Comparison of ENCODE assay signal across 8 mouse cellular contexts in the genomic region with DNA sequence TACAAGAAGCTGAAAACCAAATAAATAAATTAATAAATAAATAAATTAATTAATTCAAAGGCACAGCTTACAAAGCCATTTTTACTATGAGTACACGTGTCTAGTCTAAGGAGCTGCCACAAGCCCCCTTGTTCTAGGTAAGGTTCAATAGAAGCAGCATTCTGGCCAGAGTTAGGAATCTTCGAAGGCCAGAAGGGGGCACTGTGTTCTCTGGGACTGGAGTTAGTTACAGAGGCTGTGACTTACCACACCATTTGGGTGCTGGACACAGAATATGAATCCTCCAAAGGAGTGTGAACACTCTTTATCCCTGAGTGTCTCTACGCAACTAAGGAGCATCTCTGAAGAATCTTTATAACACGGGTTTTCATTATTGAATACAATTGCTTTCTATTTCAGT. TPM values are rescaled to one million over a fixed set of nuclear protein-coding genes. Genes with fewer than 3 reads are reported as not detected.
DNase-seq lines count a peak whose midpoint lies in the region; ATAC-seq and TF ChIP-seq lines count a peak whose summit lies in the region.
"Had no signal": no experiment of that assay in that cellular context is flagged by ENCODE, and none has a peak within 500 bp of the region (broad histone marks: within the 10 kb centered on the region; RNA-seq: fewer than 3 reads in every experiment).

No protein-coding gene starts in this region.

- H3K4me2 ChIP-seq in kidney, embryonic 15.5 days: no peak overlapping the region
- no peak overlapping the region for H3K4me2 ChIP-seq in liver, postnatal 0 days (ENCODE audit: low read depth, low read length)
- H3K4me2 ChIP-seq: liver, embryonic 15.5 days had no signal

- peak; percentile 24 for DNase-seq in kidney, adult 2 months
- DNase-seq in T-cell, adult 2 months (ENCODE audit: low spot score): peak; percentile 41
- DNase-seq in liver, postnatal 0 days: peak; percentile 40
- peak; percentile 79 for DNase-seq in thymus, postnatal 4 days
- DNase-seq in adrenal gland, adult 18-20 months (ENCODE audit: low spot score in 2 of 2): no peak

- H3K9me3 ChIP-seq in kidney, embryonic 15.5 days (replicated peaks): no peaks in the 10 kb centered on the region
- H3K9me3 ChIP-seq in E14TG2a.4 (ENCODE audit: low read length): no peaks in the 10 kb centered on the region
- no peaks in the 10 kb centered on the region for H3K9me3 ChIP-seq in liver, postnatal 0 days (ENCODE audit: low read length)
- H3K9me3 ChIP-seq: liver, embryonic 15.5 days had no signal

- peak; percentile 50 for TF ChIP-seq CTCF in kidney, adult 2 months (conservative IDR thresholded peaks at IDR 0.05; ENCODE audit: insufficient read depth, insufficient read length, low read depth, low read length)
- TF ChIP-seq CTCF in E14TG2a.4 (conservative IDR thresholded peaks at IDR 0.05; ENCODE audit: low read length): peak; percentile 63
- TF ChIP-seq CTCF in liver, postnatal 0 days (IDR thresholded peaks at IDR 0.05; ENCODE audit: low read depth): peak; percentile 62

- H3K27ac ChIP-seq in kidney, adult 2 months (ENCODE audit: insufficient read depth, low read depth, low read length): no peak overlapping the region
- no peak overlapping the region for H3K27ac ChIP-seq in kidney, embryonic 15.5 days
- H3K27ac ChIP-seq in liver, postnatal 0 days (ENCODE audit: low read depth): no peak overlapping the region
- H3K27ac ChIP-seq: liver, embryonic 15.5 days had no signal

- H3K36me3 ChIP-seq in kidney, adult 2 months (ENCODE audit: control insufficient read depth, insufficient read depth, low read length): peaks cover 6% of the 10 kb centered on the region
- peaks cover 84% of the 10 kb centered on the region for H3K36me3 ChIP-seq in kidney, embryonic 15.5 days
- peaks cover 35% of the 10 kb centered on the region for H3K36me3 ChIP-seq in E14TG2a.4 (ENCODE audit: insufficient read depth, low read length)
- peaks cover 44% of the 10 kb centered on the region for H3K36me3 ChIP-seq in liver, postnatal 0 days (replicated peaks; ENCODE audit: insufficient read depth, low read length)

- no peak for ATAC-seq in kidney, embryonic 15.5 days (replicated peaks; ENCODE audit: low FRiP score)
- no peak for ATAC-seq in liver, postnatal 0 days

- H3K27me3 ChIP-seq in kidney, adult 2 months (replicated peaks; ENCODE audit: control insufficient read depth, insufficient read depth, low read length): no peaks in the 10 kb centered on the region
- no peaks in the 10 kb centered on the region for H3K27me3 ChIP-seq in kidney, embryonic 15.5 days
- H3K27me3 ChIP-seq in E14TG2a.4 (ENCODE audit: insufficient read depth, low read length): no peaks in the 10 kb centered on the region
- no peaks in the 10 kb centered on the region for H3K27me3 ChIP-seq in liver, postnatal 0 days (ENCODE audit: insufficient read depth, low read length)
- H3K27me3 ChIP-seq: liver, embryonic 15.5 days had no signal

- no peak overlapping the region for H3K9ac ChIP-seq in kidney, embryonic 15.5 days
- no peak overlapping the region for H3K9ac ChIP-seq in liver, postnatal 0 days (replicated peaks)
- H3K9ac ChIP-seq: liver, embryonic 15.5 days had no signal

- 86% methylated on average over 4 of the region's 4 CpGs for WGBS in kidney, adult 2 months
- WGBS in kidney, embryonic 15.5 days: 83% methylated on average over 4 of the region's 4 CpGs
- 85% methylated on average over 4 of the region's 4 CpGs for WGBS in liver, postnatal 0 days (ENCODE audit: insufficient replicate concordance)

- H3K4me3 ChIP-seq in kidney, adult 2 months (ENCODE audit: insufficient read depth, low read depth, low read length): no peak overlapping the region
- H3K4me3 ChIP-seq in kidney, embryonic 15.5 days (replicated peaks): no peak overlapping the region
- H3K4me3 ChIP-seq in E14TG2a.4 (replicated peaks; ENCODE audit: low read length): no peak overlapping the region
- H3K4me3 ChIP-seq in liver, postnatal 0 days (ENCODE audit: low read depth, low read length): no peak overlapping the region
- H3K4me3 ChIP-seq: liver, embryonic 15.5 days had no signal

- TF ChIP-seq EP300 in liver, postnatal 0 days (IDR thresholded peaks at IDR 0.05; ENCODE audit: low read depth): no peak

- TF ChIP-seq POLR2A in kidney, adult 2 months (IDR thresholded peaks at IDR 0.05; ENCODE audit: low read depth, low read length): no peak

- no peaks in the 10 kb centered on the region for H3K4me1 ChIP-seq in kidney, adult 2 months (ENCODE audit: control insufficient read depth, insufficient read depth, low read length)
- no peaks in the 10 kb centered on the region for H3K4me1 ChIP-seq in kidney, embryonic 15.5 days
- peaks cover 9% of the 10 kb centered on the region for H3K4me1 ChIP-seq in E14TG2a.4 (replicated peaks; ENCODE audit: low read depth, low read length)
- no peaks in the 10 kb centered on the region for H3K4me1 ChIP-seq in liver, postnatal 0 days (ENCODE audit: insufficient read depth)
- H3K4me1 ChIP-seq: liver, embryonic 15.5 days had no signal

RNA-seq across cellular contexts. Expression of gene Trpc4ap, which starts 23.7 kb away (rescaled TPM):
- 110 and 141 TPM in 2 replicates for polyA plus RNA-seq in kidney, adult 2 months (2012; rRNA removed)
- 123 and 138 TPM in 2 replicates for polyA plus RNA-seq in kidney, embryonic 15.5 days (2015; fragmentation: Nextera tagmentation; extraction: Ambion mirVana)
- 41.5 and 43.2 TPM in 2 replicates for polyA plus RNA-seq in liver, postnatal 0 days (2015; fragmentation: Nextera tagmentation; extraction: Ambion mirVana)
- 100 to 1,000 TPM; 123 to 144 TPM for total RNA-seq in adrenal gland, adult 18-20 months (2021)

RNA-seq across cellular contexts. Expression of gene Myh7b, which starts 57.4 kb away (rescaled TPM):
- 0.05 TPM in 1 of 2 replicates, not detected in the other for polyA plus RNA-seq in kidney, adult 2 months (2012; rRNA removed)
- 0.93 and 1.7 TPM in 2 replicates for polyA plus RNA-seq in kidney, embryonic 15.5 days (2015; fragmentation: Nextera tagmentation; extraction: Ambion mirVana)
- polyA plus RNA-seq in liver, postnatal 0 days (2015; fragmentation: Nextera tagmentation; extraction: Ambion mirVana): 0.15 and 0.38 TPM in 2 replicates
- under 1 TPM; 0.17 to 0.45 TPM for total RNA-seq in adrenal gland, adult 18-20 months (2021)

Comparison
In these comparisons a context has a peak if more than half of its experiments do, and no peak if none do; other contexts are left out.
1. DNase-seq: peak in kidney, adult 2 months (single experiment), T-cell, adult 2 months (single experiment), liver, postnatal 0 days (single experiment) and thymus, postnatal 4 days (single experiment); none in adrenal gland, adult 18-20 months (0 of 2).
2. Peak in every context shown above with its lines, with median percentiles within 50 percentile points of each other: CTCF ChIP-seq.